Mouse (Mus musculus): Measurements from ENCODE around the gene Cxcl5. TPM values are rescaled to one million over a fixed set of nuclear protein-coding genes. Genes with fewer than 3 reads are reported as not detected.

Gene Cxcl5
- polyA plus RNA-seq, 1 experiment from 2014 or later, result 1.7 TPM

DNA sequence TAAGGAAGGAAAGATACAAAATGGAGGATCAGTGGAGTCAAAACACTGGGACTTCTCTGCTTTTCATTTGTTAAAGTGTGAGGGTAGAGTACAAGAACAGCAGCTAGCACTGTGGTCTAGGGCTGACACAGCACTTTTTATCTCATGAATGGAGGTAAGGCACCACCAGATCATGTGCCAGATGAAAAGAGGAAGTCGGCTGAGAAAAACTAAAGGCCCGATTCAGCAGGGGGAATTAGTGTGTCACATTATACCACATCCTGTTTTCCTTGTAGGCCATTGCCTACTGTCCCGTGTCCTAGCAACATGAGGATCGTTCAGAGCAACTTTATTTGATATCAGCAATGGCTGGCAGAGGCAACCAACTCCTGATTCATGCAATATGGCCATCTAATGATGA lies 17.1 kb upstream of the Cxcl5 start:
- no peak overlapping the region for H3K27ac ChIP-seq (ENCODE audit: low read depth)
- no peaks in the 10 kb centered on the region for H3K36me3 ChIP-seq (replicated peaks; ENCODE audit: insufficient read depth, low read length)
- peak; percentile 23 for DNase-seq
- no peak overlapping the region for H3K9ac ChIP-seq (replicated peaks)
- H3K4me1 ChIP-seq (ENCODE audit: insufficient read depth), result no peaks in the 10 kb centered on the region; the same call in 1 of the 2 replicates
- no peaks in the 10 kb centered on the region for H3K27me3 ChIP-seq (ENCODE audit: insufficient read depth, low read length)
- peak; percentile 82 for ATAC-seq
- TF ChIP-seq EP300 (IDR thresholded peaks at IDR 0.05; ENCODE audit: low read depth) (0 out of 2 replicates have a peak, but pooled peaks have one; percentile 12), CTCF (IDR thresholded peaks at IDR 0.05; ENCODE audit: low read depth) (no peak)
- no peak overlapping the region for H3K4me2 ChIP-seq (ENCODE audit: low read depth, low read length)
- no peak overlapping the region for H3K4me3 ChIP-seq (ENCODE audit: low read depth, low read length)
- WGBS (ENCODE audit: insufficient replicate concordance), result 28% methylated on average over 4 of the region's 4 CpGs
- H3K9me3 ChIP-seq (ENCODE audit: low read length), result no peaks in the 10 kb centered on the region

DNA sequence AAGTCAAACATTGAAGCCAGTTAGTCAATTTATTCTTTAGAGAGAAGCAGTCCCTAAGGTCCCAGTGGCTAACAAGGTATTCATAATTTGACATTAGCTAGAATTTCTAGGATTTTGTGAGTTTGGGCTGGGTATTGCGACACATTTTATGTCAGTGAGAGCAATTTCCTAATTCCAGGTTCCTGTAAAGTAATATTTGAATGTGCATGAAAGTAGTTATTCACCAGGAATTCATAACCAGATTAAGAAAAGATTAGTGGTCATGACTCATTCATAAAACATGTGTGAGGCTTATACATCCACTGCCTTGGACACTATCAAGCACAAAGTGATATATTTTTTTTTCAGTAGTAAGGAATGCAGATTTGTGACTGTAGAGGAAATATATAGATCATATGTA lies 5.2 kb upstream of the Cxcl5 start:
- ATAC-seq (no peak), DNase-seq (no peak)
- Histone ChIP-seq H3K27me3 (ENCODE audit: insufficient read depth, low read length) (no peaks in the 10 kb centered on the region), H3K4me2 (ENCODE audit: low read depth, low read length) (no peak overlapping the region), H3K9me3 (ENCODE audit: low read length) (no peaks in the 10 kb centered on the region), H3K4me3 (ENCODE audit: low read depth, low read length) (no peak overlapping the region), H3K27ac (ENCODE audit: low read depth) (no peak overlapping the region), H3K4me1 (ENCODE audit: insufficient read depth) (peaks cover 3% of the 10 kb centered on the region; the same call in 1 of the 2 replicates), H3K9ac (replicated peaks) (no peak overlapping the region), H3K36me3 (replicated peaks; ENCODE audit: insufficient read depth, low read length) (no peaks in the 10 kb centered on the region)
- TF ChIP-seq CTCF (IDR thresholded peaks at IDR 0.05; ENCODE audit: low read depth) (no peak), EP300 (IDR thresholded peaks at IDR 0.05; ENCODE audit: low read depth) (no peak)
- 84% methylated on average over 1 of the region's 1 CpGs for WGBS (ENCODE audit: insufficient replicate concordance)

DNA sequence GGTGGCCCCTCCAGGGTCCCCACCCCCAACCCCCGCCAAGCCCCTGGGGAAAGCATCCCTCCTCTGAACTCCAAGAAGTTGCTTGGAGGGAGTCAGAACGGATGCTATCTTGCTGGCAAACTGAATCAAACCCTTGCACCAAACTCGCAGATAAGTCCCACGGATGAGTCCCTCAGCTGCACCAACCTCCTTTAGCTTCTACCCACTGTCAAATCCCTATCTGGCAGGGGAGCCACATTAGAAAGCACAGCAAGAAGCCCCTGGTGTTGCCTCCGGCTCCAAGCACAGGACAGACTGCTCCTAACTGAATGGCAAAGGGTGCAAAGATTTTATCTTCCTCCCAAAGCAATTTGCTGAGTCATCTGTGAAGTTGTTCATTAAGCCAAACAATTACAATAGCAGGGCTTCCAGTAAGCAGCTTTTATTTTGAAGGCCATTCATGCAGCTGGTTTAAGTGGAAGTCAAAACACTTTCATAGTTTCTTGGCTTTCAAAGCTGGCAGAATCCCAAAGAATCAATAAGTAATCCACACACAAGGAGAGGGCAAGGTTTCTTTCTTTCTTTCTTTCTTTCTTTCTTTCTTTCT lies 1.0 kb upstream of the Cxcl5 start:
- Histone ChIP-seq H3K4me1 (ENCODE audit: insufficient read depth) (peaks cover 9% of the 10 kb centered on the region; the same call in 1 of the 2 replicates), H3K9me3 (ENCODE audit: low read length) (no peaks in the 10 kb centered on the region), H3K9ac (replicated peaks) (no peak overlapping the region), H3K36me3 (replicated peaks; ENCODE audit: insufficient read depth, low read length) (no peaks in the 10 kb centered on the region), H3K4me2 (ENCODE audit: low read depth, low read length) (no peak overlapping the region), H3K27me3 (ENCODE audit: insufficient read depth, low read length) (peaks cover 6% of the 10 kb centered on the region), H3K27ac (ENCODE audit: low read depth) (no peak overlapping the region), H3K4me3 (ENCODE audit: low read depth, low read length) (no peak overlapping the region)
- WGBS (ENCODE audit: insufficient replicate concordance), result 34% methylated on average over 5 of the region's 5 CpGs
- ATAC-seq (no peak), DNase-seq (no peak)
- TF ChIP-seq CTCF (IDR thresholded peaks at IDR 0.05; ENCODE audit: low read depth), result no peak
- TF ChIP-seq EP300 (IDR thresholded peaks at IDR 0.05; ENCODE audit: low read depth), result no peak

DNA sequence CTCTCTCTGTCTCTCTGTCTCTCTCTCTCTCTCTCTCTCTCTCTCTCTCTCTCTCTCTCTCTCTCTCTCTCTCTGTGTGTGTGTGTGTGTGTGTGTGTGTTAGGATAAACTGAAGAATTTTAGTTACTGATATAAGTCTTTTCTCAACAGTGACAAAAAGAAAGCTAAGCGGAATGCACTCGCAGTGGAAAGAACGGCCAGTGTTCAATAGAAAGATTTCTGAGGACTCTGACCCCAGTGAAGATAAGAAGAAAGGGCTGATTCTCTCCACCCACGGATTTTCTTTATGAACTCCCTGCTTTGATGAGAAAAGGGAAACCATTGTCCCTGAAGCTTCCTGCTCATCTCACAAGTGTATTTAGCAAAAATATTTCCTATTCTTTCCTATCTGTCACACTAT lies 1.1 kb downstream of the Cxcl5 start:
- TF ChIP-seq CTCF (IDR thresholded peaks at IDR 0.05; ENCODE audit: low read depth) (no peak), EP300 (IDR thresholded peaks at IDR 0.05; ENCODE audit: low read depth) (no peak)
- ATAC-seq (no peak), DNase-seq (no peak)
- Histone ChIP-seq H3K27me3 (ENCODE audit: insufficient read depth, low read length) (peaks cover 6% of the 10 kb centered on the region), H3K27ac (ENCODE audit: low read depth) (no peak overlapping the region), H3K9me3 (ENCODE audit: low read length) (no peaks in the 10 kb centered on the region), H3K36me3 (replicated peaks; ENCODE audit: insufficient read depth, low read length) (no peaks in the 10 kb centered on the region), H3K9ac (replicated peaks) (no peak overlapping the region), H3K4me3 (ENCODE audit: low read depth, low read length) (no peak overlapping the region), H3K4me1 (ENCODE audit: insufficient read depth) (peaks cover 9% of the 10 kb centered on the region; the same call in 1 of the 2 replicates), H3K4me2 (ENCODE audit: low read depth, low read length) (no peak overlapping the region)
- WGBS (ENCODE audit: insufficient replicate concordance), result 45% methylated on average over 4 of the region's 4 CpGs

DNA sequence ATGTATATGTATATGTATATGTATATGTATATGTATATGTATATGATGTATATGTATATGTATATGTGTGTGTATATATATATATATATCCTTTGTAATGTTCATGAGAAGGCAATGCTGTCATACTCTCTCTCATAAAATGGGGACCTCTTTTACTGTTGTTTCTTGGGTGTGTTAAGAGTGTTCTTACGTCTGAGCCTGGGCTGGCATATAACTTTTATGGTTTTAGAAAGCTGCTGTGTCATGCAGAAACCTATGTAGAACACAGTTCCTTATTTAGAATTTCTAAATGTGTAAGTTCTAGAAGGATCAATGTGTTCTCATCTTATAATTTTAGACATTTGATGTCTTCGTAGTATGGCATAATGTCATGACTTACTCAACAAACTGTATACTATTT lies 1.7 kb downstream of the Cxcl5 start:
- WGBS (ENCODE audit: insufficient replicate concordance), result 67% methylated on average over 2 of the region's 2 CpGs
- Histone ChIP-seq H3K9me3 (ENCODE audit: low read length) (no peaks in the 10 kb centered on the region), H3K36me3 (replicated peaks; ENCODE audit: insufficient read depth, low read length) (no peaks in the 10 kb centered on the region), H3K4me3 (ENCODE audit: low read depth, low read length) (no peak overlapping the region), H3K27me3 (ENCODE audit: insufficient read depth, low read length) (peaks cover 6% of the 10 kb centered on the region), H3K4me2 (ENCODE audit: low read depth, low read length) (no peak overlapping the region), H3K27ac (ENCODE audit: low read depth) (no peak overlapping the region), H3K4me1 (ENCODE audit: insufficient read depth) (peaks cover 9% of the 10 kb centered on the region; the same call in 1 of the 2 replicates), H3K9ac (replicated peaks) (no peak overlapping the region)
- DNase-seq (no peak), ATAC-seq (no peak)
- no peak for TF ChIP-seq CTCF (IDR thresholded peaks at IDR 0.05; ENCODE audit: low read depth)
- no peak for TF ChIP-seq EP300 (IDR thresholded peaks at IDR 0.05; ENCODE audit: low read depth)

DNA sequence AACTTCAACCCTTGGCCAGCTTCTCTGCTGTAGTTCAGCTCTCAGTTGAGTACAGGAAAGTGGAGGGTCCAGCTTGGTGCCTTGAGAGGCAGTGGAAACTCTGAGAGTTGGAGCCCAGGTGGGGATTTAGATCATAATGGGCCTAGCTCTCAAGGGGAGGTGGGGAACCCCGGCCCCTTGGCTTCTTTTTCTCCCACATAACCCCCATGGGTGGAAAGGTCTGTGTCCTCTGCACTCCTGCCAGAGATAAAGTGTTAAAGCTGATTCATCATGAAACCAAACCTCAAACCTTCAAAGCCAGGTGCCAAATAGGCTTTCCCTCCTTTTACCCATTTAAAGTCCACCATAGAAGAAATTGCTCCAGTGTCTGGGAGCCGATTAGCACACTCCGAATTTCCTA lies 2.7 kb downstream of the Cxcl5 start:
- no peaks in the 10 kb centered on the region for H3K9me3 ChIP-seq (ENCODE audit: low read length)
- H3K4me3 ChIP-seq (ENCODE audit: low read depth, low read length), result no peak overlapping the region
- peaks cover 9% of the 10 kb centered on the region; the same call in 1 of the 2 replicates for H3K4me1 ChIP-seq (ENCODE audit: insufficient read depth)
- ATAC-seq (no peak), DNase-seq (no peak)
- peaks cover 6% of the 10 kb centered on the region for H3K27me3 ChIP-seq (ENCODE audit: insufficient read depth, low read length)
- H3K4me2 ChIP-seq (ENCODE audit: low read depth, low read length), result no peak overlapping the region
- H3K36me3 ChIP-seq (replicated peaks; ENCODE audit: insufficient read depth, low read length), result no peaks in the 10 kb centered on the region
- 79% methylated on average over 3 of the region's 3 CpGs for WGBS (ENCODE audit: insufficient replicate concordance)
- H3K9ac ChIP-seq (replicated peaks), result no peak overlapping the region
- no peak overlapping the region for H3K27ac ChIP-seq (ENCODE audit: low read depth)
- TF ChIP-seq CTCF (IDR thresholded peaks at IDR 0.05; ENCODE audit: low read depth) (no peak), EP300 (IDR thresholded peaks at IDR 0.05; ENCODE audit: low read depth) (no peak)
